28 mouse cellular contexts compared by ENCODE assay signal in the genomic region with DNA sequence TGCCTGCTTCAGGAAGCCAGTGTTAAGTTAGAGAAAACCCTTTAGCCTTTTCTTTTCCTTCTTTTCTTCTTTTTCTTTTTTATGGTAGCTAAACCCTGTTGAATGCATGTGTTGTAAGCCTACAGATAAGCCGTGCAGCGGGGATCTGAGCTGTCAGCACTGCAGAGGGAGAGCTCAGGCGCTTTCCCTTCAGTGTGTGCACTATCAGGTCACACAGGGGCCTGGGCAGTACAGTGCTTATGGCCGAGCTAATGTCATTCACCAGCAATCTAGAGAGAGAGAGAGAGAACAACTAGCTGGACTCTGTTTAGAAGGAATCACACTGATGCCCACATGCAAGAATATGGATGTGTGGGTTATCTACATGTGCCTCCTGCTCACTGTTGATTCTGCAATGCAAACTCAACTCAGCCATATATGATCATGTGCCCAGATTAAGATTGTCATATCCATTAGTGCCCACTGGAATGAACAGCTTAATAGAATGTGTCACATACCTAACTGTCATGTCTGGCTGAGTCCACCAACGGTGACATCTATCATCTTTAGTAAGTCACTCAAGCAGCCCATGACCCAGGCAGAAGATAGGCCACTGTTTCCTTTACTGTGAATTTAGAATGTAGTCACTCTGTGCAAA.
A peak's percentile ranks its signal among the peaks of the same experiment; 100 is the strongest.
DNase-seq lines count a peak whose midpoint lies in the region; ATAC-seq and TF ChIP-seq lines count a peak whose summit lies in the region.
"Had no signal": no experiment of that assay in that cellular context is flagged by ENCODE, and none has a peak within 500 bp of the region (broad histone marks: within the 10 kb centered on the region; RNA-seq: fewer than 3 reads in every experiment).

No protein-coding gene starts in this region.

- intact Hi-C loops in heart, postnatal 25 days (cut with DNase I), result no loop called here

- peaks cover 68% of the 10 kb centered on the region for H3K27me3 ChIP-seq in heart, embryonic 12.5 days (replicated peaks)
- H3K27me3 ChIP-seq in heart, postnatal 0 days (ENCODE audit: control insufficient read depth, insufficient read depth, low read length), result no peaks in the 10 kb centered on the region; the same call in 1 of the 2 replicates
- no peaks in the 10 kb centered on the region for H3K27me3 ChIP-seq in midbrain, embryonic 11.5 days (ENCODE audit: control insufficient read depth, insufficient read depth, low read length)
- no peaks in the 10 kb centered on the region; the same call in 1 of the 2 replicates for H3K27me3 ChIP-seq in midbrain, embryonic 16.5 days (ENCODE audit: control insufficient read depth, insufficient read depth, low read depth, low read length)
- H3K27me3 ChIP-seq: embryonic facial prominence, embryonic 12.5 days; liver, embryonic 15.5 days; lung, embryonic 15.5 days; midbrain, embryonic 13.5 days; neural tube, embryonic 15.5 days had no signal

- peak overlapping the region; percentile 30; the same call in 1 of the 2 replicates for H3K27ac ChIP-seq in heart, embryonic 12.5 days (ENCODE audit: poor library complexity, severe bottlenecking)
- no peak overlapping the region for H3K27ac ChIP-seq in heart, postnatal 0 days (ENCODE audit: low read depth)
- peak overlapping the region; percentile 10; the same call in 1 of the 2 replicates for H3K27ac ChIP-seq in midbrain, embryonic 11.5 days (ENCODE audit: low read depth, low read length)
- no peak overlapping the region for H3K27ac ChIP-seq in midbrain, embryonic 16.5 days (ENCODE audit: low read length)
- H3K27ac ChIP-seq: embryonic facial prominence, embryonic 12.5 days; gastrocnemius, adult 2 months; hindbrain, embryonic 14.5 days; kidney, postnatal 0 days; liver, embryonic 15.5 days; midbrain, embryonic 13.5 days; neural tube, embryonic 15.5 days had no signal

- H3K4me1 ChIP-seq in heart, embryonic 12.5 days (replicated peaks), result peaks cover 42% of the 10 kb centered on the region
- 0 out of 2 replicates have a peak, but pooled peaks cover 12% of the 10 kb centered on the region for H3K4me1 ChIP-seq in heart, postnatal 0 days (ENCODE audit: control insufficient read depth, insufficient read depth)
- peaks cover 15% of the 10 kb centered on the region for H3K4me1 ChIP-seq in midbrain, embryonic 11.5 days (ENCODE audit: control insufficient read depth, insufficient read depth, low read length)
- peaks cover 10% of the 10 kb centered on the region; the same call in 1 of the 2 replicates for H3K4me1 ChIP-seq in midbrain, embryonic 16.5 days (ENCODE audit: control insufficient read depth, insufficient read depth, low read length)
- H3K4me1 ChIP-seq: embryonic facial prominence, embryonic 12.5 days; neural tube, embryonic 15.5 days had no signal

- no peaks in the 10 kb centered on the region for H3K9me3 ChIP-seq in heart, embryonic 12.5 days (replicated peaks)
- no peaks in the 10 kb centered on the region for H3K9me3 ChIP-seq in heart, postnatal 0 days (replicated peaks; ENCODE audit: control insufficient read depth, low read length)
- no peaks in the 10 kb centered on the region for H3K9me3 ChIP-seq in midbrain, embryonic 11.5 days (ENCODE audit: control insufficient read depth, low read length)
- no peaks in the 10 kb centered on the region for H3K9me3 ChIP-seq in midbrain, embryonic 16.5 days (replicated peaks; ENCODE audit: control insufficient read depth, low read length, poor library complexity, severe bottlenecking)
- H3K9me3 ChIP-seq: embryonic facial prominence, embryonic 12.5 days; liver, embryonic 15.5 days; lung, embryonic 15.5 days; midbrain, embryonic 13.5 days; neural tube, embryonic 15.5 days had no signal

- no peaks in the 10 kb centered on the region for H3K36me3 ChIP-seq in heart, embryonic 12.5 days
- H3K36me3 ChIP-seq in heart, postnatal 0 days (replicated peaks; ENCODE audit: control insufficient read depth, insufficient read depth, low read length), result no peaks in the 10 kb centered on the region
- H3K36me3 ChIP-seq in midbrain, embryonic 11.5 days (ENCODE audit: control insufficient read depth, insufficient read depth, low read length), result no peaks in the 10 kb centered on the region
- H3K36me3 ChIP-seq in midbrain, embryonic 16.5 days (ENCODE audit: control insufficient read depth, insufficient read depth, low read length), result no peaks in the 10 kb centered on the region
- H3K36me3 ChIP-seq: embryonic facial prominence, embryonic 12.5 days; liver, embryonic 15.5 days; lung, embryonic 15.5 days; midbrain, embryonic 13.5 days; neural tube, embryonic 15.5 days had no signal

- 13% methylated on average over 5 of the region's 5 CpGs for WGBS in heart, embryonic 12.5 days
- WGBS in heart, postnatal 0 days, result 28% methylated on average over 5 of the region's 5 CpGs
- WGBS in midbrain, embryonic 11.5 days, result 44% methylated on average over 5 of the region's 5 CpGs
- 40% methylated on average over 5 of the region's 5 CpGs for WGBS in midbrain, embryonic 16.5 days

- H3K4me3 ChIP-seq in heart, embryonic 12.5 days, result no peak overlapping the region
- no peak overlapping the region for H3K4me3 ChIP-seq in heart, postnatal 0 days (ENCODE audit: low read depth, low read length)
- H3K4me3 ChIP-seq in midbrain, embryonic 11.5 days (ENCODE audit: low read depth, low read length), result no peak overlapping the region
- no peak overlapping the region for H3K4me3 ChIP-seq in midbrain, embryonic 16.5 days (ENCODE audit: low read depth, low read length)
- H3K4me3 ChIP-seq: embryonic facial prominence, embryonic 12.5 days; gastrocnemius, adult 2 months; liver, embryonic 15.5 days; lung, embryonic 15.5 days; midbrain, embryonic 13.5 days; neural tube, embryonic 15.5 days had no signal

- no peak overlapping the region for H3K4me2 ChIP-seq in heart, embryonic 12.5 days
- H3K4me2 ChIP-seq in heart, postnatal 0 days (ENCODE audit: low read depth, low read length), result no peak overlapping the region
- H3K4me2 ChIP-seq in midbrain, embryonic 11.5 days, result no peak overlapping the region
- no peak overlapping the region for H3K4me2 ChIP-seq in midbrain, embryonic 16.5 days (ENCODE audit: low read length)
- H3K4me2 ChIP-seq: embryonic facial prominence, embryonic 12.5 days; hindbrain, embryonic 14.5 days; liver, embryonic 15.5 days; lung, embryonic 15.5 days; midbrain, embryonic 13.5 days; neural tube, embryonic 15.5 days had no signal

- TF ChIP-seq EP300 in heart, postnatal 0 days (IDR thresholded peaks at IDR 0.05; ENCODE audit: low read depth), result no peak

- TF ChIP-seq CTCF in heart, postnatal 0 days (IDR thresholded peaks at IDR 0.05; ENCODE audit: low read depth), result no peak

- no peak for DNase-seq in heart, postnatal 25 days (ENCODE audit: low spot score)
- DNase-seq in heart, postnatal 0 days (ENCODE audit: low spot score), result no peak
- DNase-seq in heart, adult 18-20 months, result no peak
- DNase-seq in midbrain, embryonic 11.5 days (ENCODE audit: low spot score, missing footprints), result no peak
- DNase-seq: adrenal gland, postnatal 25 days; cerebellum, adult 11-12 months; cerebellum, adult 9-11 months; embryo, embryonic 11 days; gastrocnemius, adult 2 months; gastrocnemius, postnatal 36 days; kidney, adult 8-10 months; kidney, postnatal 4 days; right cerebral cortex, adult 18-20 months; spleen, adult 18-20 months; thymus, postnatal 14 days had no signal

- no peak overlapping the region for H3K9ac ChIP-seq in heart, embryonic 12.5 days
- no peak overlapping the region for H3K9ac ChIP-seq in heart, postnatal 0 days (replicated peaks; ENCODE audit: low read depth, low read length)
- H3K9ac ChIP-seq in midbrain, embryonic 11.5 days (ENCODE audit: low read length), result no peak overlapping the region
- no peak overlapping the region for H3K9ac ChIP-seq in midbrain, embryonic 16.5 days (ENCODE audit: low read depth, low read length)
- H3K9ac ChIP-seq: embryonic facial prominence, embryonic 12.5 days; hindbrain, embryonic 14.5 days; liver, embryonic 15.5 days; lung, embryonic 15.5 days; midbrain, embryonic 13.5 days; neural tube, embryonic 15.5 days had no signal

- ATAC-seq in heart, embryonic 12.5 days (ENCODE audit: insufficient number of reproducible peaks, low FRiP score), result peak; percentile 70
- ATAC-seq in heart, postnatal 0 days (ENCODE audit: insufficient read depth, low read depth), result peak; percentile 52; the same call in 1 of the 2 replicates
- no peak for ATAC-seq in midbrain, embryonic 11.5 days (ENCODE audit: low FRiP score)
- no peak for ATAC-seq in midbrain, embryonic 16.5 days
- no peak for ATAC-seq in megakaryocyte-erythroid progenitor cell, adult 5-6 weeks (replicated peaks; ENCODE audit: low FRiP score, low TSS enrichment, poor library complexity, severe bottlenecking)
- ATAC-seq: CD4-positive, CD25-positive, alpha-beta regulatory T cell, adult 4 months; forebrain, embryonic 16.5 days; inflammation-experienced regulatory T-cells, adult 6 months; midbrain, embryonic 13.5 days had no signal

Comparison
In these comparisons a context has a peak if more than half of its experiments do, and no peak if none do; other contexts are left out.
1. H3K27ac ChIP-seq: peak in heart, embryonic 12.5 days (single experiment) and midbrain, embryonic 11.5 days (single experiment); none in heart, postnatal 0 days (single experiment) and midbrain, embryonic 16.5 days (single experiment).
2. ATAC-seq: peak in heart, embryonic 12.5 days (single experiment) and heart, postnatal 0 days (single experiment); none in midbrain, embryonic 11.5 days (single experiment), midbrain, embryonic 16.5 days (single experiment) and megakaryocyte-erythroid progenitor cell, adult 5-6 weeks (single experiment).